Mouse (Mus musculus): Measurements from ENCODE around the gene Rab7.

DNA sequence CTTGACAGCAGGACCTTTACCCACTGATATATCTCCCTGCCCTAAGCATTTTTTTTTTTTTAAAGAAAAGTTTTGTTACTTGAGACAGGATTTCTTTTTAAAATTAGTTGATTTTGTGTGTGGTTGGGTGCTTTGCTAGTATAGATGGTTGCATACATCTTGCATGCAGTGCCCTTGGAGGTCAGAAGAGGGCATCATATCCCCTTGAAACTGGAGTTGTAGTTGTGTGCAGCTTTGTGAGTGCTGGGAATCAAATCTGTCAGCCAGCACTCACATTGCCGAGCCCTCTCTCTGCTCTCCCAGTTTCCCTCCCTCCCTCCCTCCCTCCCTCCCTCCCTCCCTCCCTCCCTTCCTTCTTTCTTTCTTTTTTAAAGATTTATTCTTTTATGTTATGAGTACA lies 43.9 kb upstream of the Rab7 start:
- no peak for TF ChIP-seq CTCF (IDR thresholded peaks at IDR 0.05; ENCODE audit: low read depth, low read length)
- TF ChIP-seq POLR2A (IDR thresholded peaks at IDR 0.05; ENCODE audit: insufficient read depth, low read length) = no peak
- TF ChIP-seq EP300 (IDR thresholded peaks at IDR 0.05; ENCODE audit: insufficient read depth, low read depth, low read length) = no peak

All from ES-Bruce4 (cell line).